Mouse (Mus musculus): ENCODE measurements around the gene Mbnl3. TPM values are rescaled to one million over a fixed set of nuclear protein-coding genes. Genes with fewer than 3 reads are reported as not detected.

Mbnl3 gene
- 7.8 and 9.1 TPM in 2 replicates for polyA plus RNA-seq (2015; fragmentation: Nextera tagmentation; extraction: Ambion mirVana)

GRCm38 (mm10) chrX:51206432-51206831 is at the start of gene Mbnl3:
TSS of gene Mbnl3 (minus strand) at chrX:51206532.
- peak within 1 kb of the TSS; percentile 69 for H3K27ac ChIP-seq (ENCODE audit: low read length)
- ATAC-seq = no peak
- H3K27me3 ChIP-seq (replicated peaks; ENCODE audit: control insufficient read depth, insufficient read depth, low read length) = no peaks in the 10 kb centered on the region
- H3K4me3 ChIP-seq (ENCODE audit: low read length) = peak within 1 kb of the TSS; percentile 58
- peak within 1 kb of the TSS; percentile 69 for H3K9ac ChIP-seq (ENCODE audit: low read depth, low read length)
- WGBS = 35% methylated on average over 11 of the region's 11 CpGs
- H3K36me3 ChIP-seq (ENCODE audit: control insufficient read depth, insufficient read depth, low read length) = no peaks in the 10 kb centered on the region
- H3K9me3 ChIP-seq (ENCODE audit: control insufficient read depth, low read length) = no peaks in the 10 kb centered on the region
- peak within 1 kb of the TSS; percentile 78 for H3K4me2 ChIP-seq (ENCODE audit: low read depth, low read length)
- H3K4me1 ChIP-seq (ENCODE audit: control insufficient read depth, insufficient read depth, low read length) = no peaks in the 10 kb centered on the region

- WGBS = 22% methylated on average over 71 of the region's 79 CpGs
- Histone ChIP-seq H3K4me3 (ENCODE audit: low read length) (peak overlapping the region; percentile 58), H3K4me1 (ENCODE audit: control insufficient read depth, insufficient read depth, low read length) (no peaks in the 10 kb centered on the region), H3K9me3 (ENCODE audit: control insufficient read depth, low read length) (no peaks in the 10 kb centered on the region), H3K9ac (ENCODE audit: low read depth, low read length) (peak overlapping the region; percentile 69), H3K27me3 (replicated peaks; ENCODE audit: control insufficient read depth, insufficient read depth, low read length) (no peaks in the 10 kb centered on the region), H3K4me2 (ENCODE audit: low read depth, low read length) (peak overlapping the region; percentile 78), H3K27ac (ENCODE audit: low read length) (peak overlapping the region; percentile 69), H3K36me3 (ENCODE audit: control insufficient read depth, insufficient read depth, low read length) (no peaks in the 10 kb centered on the region)
- ATAC-seq = peak; percentile 79
These were observed 596 bp downstream of the Mbnl3 start for GRCm38 (mm10) chrX:51205548-51206324.

GRCm38 (mm10) chrX:51204626-51205547 is 1.4 kb downstream of the Mbnl3 start:
- peak overlapping the region; percentile 58 for H3K4me3 ChIP-seq (ENCODE audit: low read length)
- WGBS = 15% methylated on average over 64 of the region's 67 CpGs
- H3K27ac ChIP-seq (ENCODE audit: low read length) = peak overlapping the region; percentile 69
- no peaks in the 10 kb centered on the region for H3K36me3 ChIP-seq (ENCODE audit: control insufficient read depth, insufficient read depth, low read length)
- peak overlapping the region; percentile 69 for H3K9ac ChIP-seq (ENCODE audit: low read depth, low read length)
- H3K27me3 ChIP-seq (replicated peaks; ENCODE audit: control insufficient read depth, insufficient read depth, low read length) = no peaks in the 10 kb centered on the region
- ATAC-seq = peak; percentile 93
- no peaks in the 10 kb centered on the region for H3K9me3 ChIP-seq (ENCODE audit: control insufficient read depth, low read length)
- peak overlapping the region; percentile 78 for H3K4me2 ChIP-seq (ENCODE audit: low read depth, low read length)
- H3K4me1 ChIP-seq (ENCODE audit: control insufficient read depth, insufficient read depth, low read length) = no peaks in the 10 kb centered on the region

- no peak overlapping the region for H3K9ac ChIP-seq (ENCODE audit: low read depth, low read length)
- no peaks in the 10 kb centered on the region for H3K36me3 ChIP-seq (ENCODE audit: control insufficient read depth, insufficient read depth, low read length)
- no peak overlapping the region; the same call in 1 of the 2 replicates for H3K27ac ChIP-seq (ENCODE audit: low read length)
- H3K4me3 ChIP-seq (ENCODE audit: low read length) = no peak overlapping the region
- H3K4me2 ChIP-seq (ENCODE audit: low read depth, low read length) = no peak overlapping the region
- no peaks in the 10 kb centered on the region for H3K4me1 ChIP-seq (ENCODE audit: control insufficient read depth, insufficient read depth, low read length)
- ATAC-seq = no peak
- H3K27me3 ChIP-seq (replicated peaks; ENCODE audit: control insufficient read depth, insufficient read depth, low read length) = no peaks in the 10 kb centered on the region
- H3K9me3 ChIP-seq (ENCODE audit: control insufficient read depth, low read length) = no peaks in the 10 kb centered on the region
These were observed 9.3 kb downstream of the Mbnl3 start for GRCm38 (mm10) chrX:51197012-51197411.

GRCm38 (mm10) chrX:51171914-51172313 is 34.4 kb downstream of the Mbnl3 start:
- Histone ChIP-seq H3K9ac (ENCODE audit: low read depth, low read length) (no peak overlapping the region), H3K4me1 (ENCODE audit: control insufficient read depth, insufficient read depth, low read length) (no peaks in the 10 kb centered on the region), H3K36me3 (ENCODE audit: control insufficient read depth, insufficient read depth, low read length) (no peaks in the 10 kb centered on the region), H3K4me2 (ENCODE audit: low read depth, low read length) (no peak overlapping the region), H3K27me3 (replicated peaks; ENCODE audit: control insufficient read depth, insufficient read depth, low read length) (no peaks in the 10 kb centered on the region), H3K4me3 (ENCODE audit: low read length) (no peak overlapping the region), H3K27ac (ENCODE audit: low read length) (no peak overlapping the region), H3K9me3 (ENCODE audit: control insufficient read depth, low read length) (no peaks in the 10 kb centered on the region)
- no peak for ATAC-seq
- WGBS = 30% methylated on average over 2 of the region's 2 CpGs

- no peak overlapping the region for H3K9ac ChIP-seq (ENCODE audit: low read depth, low read length)
- no peak overlapping the region for H3K27ac ChIP-seq (ENCODE audit: low read length)
- no peaks in the 10 kb centered on the region for H3K9me3 ChIP-seq (ENCODE audit: control insufficient read depth, low read length)
- no peaks in the 10 kb centered on the region for H3K4me1 ChIP-seq (ENCODE audit: control insufficient read depth, insufficient read depth, low read length)
- no peaks in the 10 kb centered on the region for H3K27me3 ChIP-seq (replicated peaks; ENCODE audit: control insufficient read depth, insufficient read depth, low read length)
- no peaks in the 10 kb centered on the region for H3K36me3 ChIP-seq (ENCODE audit: control insufficient read depth, insufficient read depth, low read length)
- no peak overlapping the region for H3K4me3 ChIP-seq (ENCODE audit: low read length)
- H3K4me2 ChIP-seq (ENCODE audit: low read depth, low read length) = no peak overlapping the region
- ATAC-seq = peak; percentile 67; the same call in 1 of the 2 replicates
- WGBS = 59% methylated on average over 6 of the region's 6 CpGs
These were observed 34.9 kb downstream of the Mbnl3 start for GRCm38 (mm10) chrX:51171413-51171812.

- no peaks in the 10 kb centered on the region for H3K9me3 ChIP-seq (ENCODE audit: control insufficient read depth, low read length)
- WGBS = 83% methylated on average over 1 of the region's 1 CpGs
- H3K9ac ChIP-seq (ENCODE audit: low read depth, low read length) = no peak overlapping the region
- H3K36me3 ChIP-seq (ENCODE audit: control insufficient read depth, insufficient read depth, low read length) = no peaks in the 10 kb centered on the region
- no peak overlapping the region for H3K4me3 ChIP-seq (ENCODE audit: low read length)
- ATAC-seq = no peak
- no peaks in the 10 kb centered on the region for H3K27me3 ChIP-seq (replicated peaks; ENCODE audit: control insufficient read depth, insufficient read depth, low read length)
- H3K27ac ChIP-seq (ENCODE audit: low read length) = no peak overlapping the region
- no peak overlapping the region for H3K4me2 ChIP-seq (ENCODE audit: low read depth, low read length)
- H3K4me1 ChIP-seq (ENCODE audit: control insufficient read depth, insufficient read depth, low read length) = no peaks in the 10 kb centered on the region
These were observed 35.9 kb downstream of the Mbnl3 start for GRCm38 (mm10) chrX:51170404-51170803.

- no peak for ATAC-seq
- Histone ChIP-seq H3K4me2 (ENCODE audit: low read depth, low read length) (no peak overlapping the region), H3K4me1 (ENCODE audit: control insufficient read depth, insufficient read depth, low read length) (no peaks in the 10 kb centered on the region), H3K4me3 (ENCODE audit: low read length) (no peak overlapping the region), H3K9me3 (ENCODE audit: control insufficient read depth, low read length) (no peaks in the 10 kb centered on the region), H3K36me3 (ENCODE audit: control insufficient read depth, insufficient read depth, low read length) (no peaks in the 10 kb centered on the region), H3K27ac (ENCODE audit: low read length) (no peak overlapping the region), H3K27me3 (replicated peaks; ENCODE audit: control insufficient read depth, insufficient read depth, low read length) (no peaks in the 10 kb centered on the region), H3K9ac (ENCODE audit: low read depth, low read length) (no peak overlapping the region)
- WGBS = 70% methylated on average over 5 of the region's 5 CpGs
These were observed 36.8 kb downstream of the Mbnl3 start for GRCm38 (mm10) chrX:51169476-51170045.

- no peaks in the 10 kb centered on the region for H3K4me1 ChIP-seq (ENCODE audit: control insufficient read depth, insufficient read depth, low read length)
- no peak overlapping the region for H3K27ac ChIP-seq (ENCODE audit: low read length)
- H3K9me3 ChIP-seq (ENCODE audit: control insufficient read depth, low read length) = no peaks in the 10 kb centered on the region
- H3K4me2 ChIP-seq (ENCODE audit: low read depth, low read length) = no peak overlapping the region
- no peak for ATAC-seq
- H3K4me3 ChIP-seq (ENCODE audit: low read length) = no peak overlapping the region
- H3K36me3 ChIP-seq (ENCODE audit: control insufficient read depth, insufficient read depth, low read length) = no peaks in the 10 kb centered on the region
- H3K9ac ChIP-seq (ENCODE audit: low read depth, low read length) = no peak overlapping the region
- 85% methylated on average over 3 of the region's 3 CpGs for WGBS
- H3K27me3 ChIP-seq (replicated peaks; ENCODE audit: control insufficient read depth, insufficient read depth, low read length) = no peaks in the 10 kb centered on the region
These were observed 38.4 kb downstream of the Mbnl3 start for GRCm38 (mm10) chrX:51167976-51168375.

Measured in intestine, embryonic 16.5 days (tissue).